In genomic region chr11:95350960-95351359, GRCm38 (mm10) we compare ENCODE assay signal across 12 mouse cellular contexts. TPM values are rescaled to one million over a fixed set of nuclear protein-coding genes. Genes with fewer than 3 reads are reported as not detected.
DNase-seq lines count a peak whose midpoint lies in the region; ATAC-seq lines count a peak whose summit lies in the region.
"Had no signal": no experiment of that assay in that cellular context is flagged by ENCODE, and none has a peak within 500 bp of the region (broad histone marks: within the 10 kb centered on the region; RNA-seq: fewer than 3 reads in every experiment).

No protein-coding gene starts in this region.

- no peaks in the 10 kb centered on the region for H3K27me3 ChIP-seq in intestine, embryonic 16.5 days (replicated peaks; ENCODE audit: control insufficient read depth, insufficient read depth, low read length)
- H3K27me3 ChIP-seq: forebrain, embryonic 12.5 days; limb, embryonic 12.5 days had no signal

- H3K4me3 ChIP-seq in intestine, embryonic 16.5 days (ENCODE audit: low read length), result no peak overlapping the region
- H3K4me3 ChIP-seq: forebrain, embryonic 12.5 days; heart, adult 2 months; limb, embryonic 12.5 days had no signal

- H3K4me1 ChIP-seq in intestine, embryonic 16.5 days (ENCODE audit: control insufficient read depth, insufficient read depth, low read length), result peaks cover 7% of the 10 kb centered on the region; the same call in 1 of the 2 replicates
- H3K4me1 ChIP-seq: forebrain, embryonic 12.5 days; limb, embryonic 12.5 days had no signal

- ATAC-seq in intestine, embryonic 16.5 days, result peak; percentile 85
- ATAC-seq: hindbrain, embryonic 16.5 days; midbrain, embryonic 16.5 days had no signal

- no peaks in the 10 kb centered on the region for H3K9me3 ChIP-seq in intestine, embryonic 16.5 days (ENCODE audit: control insufficient read depth, low read length)
- H3K9me3 ChIP-seq: forebrain, embryonic 12.5 days; limb, embryonic 12.5 days had no signal

- no peak overlapping the region for H3K4me2 ChIP-seq in intestine, embryonic 16.5 days (ENCODE audit: low read depth, low read length)
- H3K4me2 ChIP-seq: forebrain, embryonic 12.5 days; limb, embryonic 12.5 days had no signal

- 54% methylated on average over 3 of the region's 3 CpGs for WGBS in intestine, embryonic 16.5 days

- DNase-seq in spleen, adult 18-20 months, result peak; percentile 32 to 43
- DNase-seq in spleen, postnatal 10 days (ENCODE audit: low spot score in 2 of 2), result no peak
- DNase-seq in naive thymus-derived CD4-positive, alpha-beta T cell, adult 2 months (ENCODE audit: low read depth), result peak; percentile 48
- DNase-seq in yolk sac, embryonic 10.5 days (ENCODE audit: low spot score), result peak; percentile 69
- no peak for DNase-seq in embryo, embryonic 11 days
- no peak for DNase-seq in layer of hippocampus, postnatal 10 days (ENCODE audit: low spot score in 2 of 2)
- DNase-seq: heart, adult 2 months had no signal

- peak overlapping the region; percentile 76 for H3K27ac ChIP-seq in intestine, embryonic 16.5 days (ENCODE audit: low read length)
- H3K27ac ChIP-seq: forebrain, embryonic 12.5 days; heart, adult 2 months; limb, embryonic 12.5 days had no signal

- no peak overlapping the region for H3K9ac ChIP-seq in intestine, embryonic 16.5 days (ENCODE audit: low read depth, low read length)
- H3K9ac ChIP-seq: forebrain, embryonic 12.5 days; limb, embryonic 12.5 days had no signal

- H3K36me3 ChIP-seq in intestine, embryonic 16.5 days (ENCODE audit: control insufficient read depth, insufficient read depth, low read length), result no peaks in the 10 kb centered on the region; the same call in 1 of the 2 replicates
- H3K36me3 ChIP-seq: forebrain, embryonic 12.5 days had no signal

RNA-seq across cellular contexts. Expression of gene Fam117a, which starts 14.1 kb away (rescaled TPM):
- polyA plus RNA-seq in intestine, embryonic 16.5 days (2015; fragmentation: Nextera tagmentation; extraction: Ambion mirVana), result 8.3 and 8.8 TPM in 2 replicates
- 1 to 10 TPM; 5.8 to 6.5 TPM for total RNA-seq in layer of hippocampus, postnatal 10 days (2021)

RNA-seq across cellular contexts. Expression of gene Slc35b1, which starts 33.5 kb away (rescaled TPM):
- 116 and 117 TPM in 2 replicates for polyA plus RNA-seq in intestine, embryonic 16.5 days (2015; fragmentation: Nextera tagmentation; extraction: Ambion mirVana)
- 10 to 100 TPM; 75.0 to 81.6 TPM for total RNA-seq in layer of hippocampus, postnatal 10 days (2021)

RNA-seq across cellular contexts. Expression of gene Kat7, which starts 40.9 kb away (rescaled TPM):
- 61.1 and 64.5 TPM in 2 replicates for polyA plus RNA-seq in intestine, embryonic 16.5 days (2015; fragmentation: Nextera tagmentation; extraction: Ambion mirVana)
- 10 to 100 TPM; 59.2 to 63.1 TPM for total RNA-seq in layer of hippocampus, postnatal 10 days (2021)

Comparison
In these comparisons a context has a peak if more than half of its experiments do, and no peak if none do; other contexts are left out.
1. DNase-seq: peak in spleen, adult 18-20 months (2 of 2), naive thymus-derived CD4-positive, alpha-beta T cell, adult 2 months (single experiment) and yolk sac, embryonic 10.5 days (single experiment); none in spleen, postnatal 10 days (0 of 2), embryo, embryonic 11 days (single experiment) and layer of hippocampus, postnatal 10 days (0 of 2).